Mouse (Mus musculus): ENCODE results near the gene Aipl1.

Aipl1 gene

GRCm38 (mm10) chr11:72050168-72050894 lies 13.0 kb upstream of the Aipl1 start:
- no peak for DNase-seq (ENCODE audit: low spot score)

DNA sequence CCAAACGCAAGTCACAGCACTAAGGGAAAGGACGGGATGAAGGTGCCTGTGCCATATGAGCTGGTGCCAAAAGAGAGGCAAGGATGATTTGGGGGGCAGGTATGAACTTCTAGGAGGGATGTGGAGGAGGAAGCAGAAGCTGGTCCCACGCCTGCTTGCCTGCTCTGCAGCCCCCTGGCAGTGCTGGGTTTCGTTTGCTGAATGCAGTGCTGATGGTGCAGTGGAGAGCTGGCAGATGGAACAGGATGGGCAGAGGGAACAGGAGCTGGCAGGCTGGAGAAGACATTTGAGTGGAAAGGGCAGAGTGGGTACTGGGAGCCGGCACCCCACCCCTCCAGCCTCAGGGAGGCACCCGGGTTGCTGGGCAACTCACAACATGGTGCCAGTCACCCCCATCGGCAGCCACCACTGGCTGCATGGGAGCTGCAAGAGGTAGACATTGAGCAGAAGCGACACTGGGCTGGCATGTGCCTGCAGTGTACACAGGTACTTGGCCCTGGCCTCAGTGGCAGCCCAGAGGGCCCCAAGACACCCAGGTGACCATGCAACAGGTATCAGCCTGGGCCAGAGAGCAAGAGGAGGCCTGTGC lies 12.0 kb upstream of the Aipl1 start:
- DNase-seq (ENCODE audit: low spot score), result no peak

- no peak for DNase-seq (ENCODE audit: low spot score)
These were observed 11.4 kb upstream of the Aipl1 start for GRCm38 (mm10) chr11:72048730-72049129.

DNA sequence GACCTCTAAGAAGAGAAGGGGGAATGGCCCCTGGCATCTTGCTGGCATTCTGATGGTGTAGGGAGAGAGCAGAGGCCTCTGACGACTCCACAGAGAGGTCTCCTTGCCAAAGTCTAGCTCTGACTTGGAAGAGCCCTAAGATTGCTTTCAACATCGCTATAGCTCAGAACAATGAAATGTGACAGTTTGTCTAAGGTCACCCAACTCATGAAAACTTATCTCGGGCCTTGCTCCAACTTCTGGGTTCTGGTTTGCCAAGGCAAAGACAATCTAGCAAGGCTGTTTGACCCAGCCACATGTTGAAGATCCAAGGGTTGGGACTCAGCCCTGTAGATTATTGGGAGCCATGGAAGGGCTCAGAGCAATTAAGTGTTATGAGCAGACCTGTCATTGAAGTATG lies 6.9 kb upstream of the Aipl1 start:
- no peak for DNase-seq (ENCODE audit: low spot score)

DNA sequence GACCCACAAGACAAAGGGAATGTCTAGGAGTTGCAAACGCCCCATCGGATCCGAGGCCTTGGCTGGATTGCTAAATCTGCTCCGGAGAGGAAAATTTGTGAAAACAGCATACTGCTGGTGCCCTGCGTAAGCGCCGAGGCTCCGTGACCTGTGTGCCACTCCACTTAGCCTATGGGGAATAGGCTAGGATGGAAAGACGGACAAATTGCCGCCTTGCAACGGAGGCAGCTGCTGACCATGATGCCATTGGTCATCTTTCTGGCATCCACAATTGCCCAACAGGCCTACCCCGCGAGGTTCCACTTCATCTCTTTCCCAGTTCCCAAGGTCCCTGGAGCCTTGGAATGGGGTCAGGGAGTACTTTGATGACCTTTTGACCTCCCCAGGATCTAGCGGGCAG lies 5.3 kb upstream of the Aipl1 start:
- DNase-seq (ENCODE audit: low spot score), result peak; percentile 31

GRCm38 (mm10) chr11:72041768-72042607 lies 4.7 kb upstream of the Aipl1 start, which contains the start of gene Pimreg:
Gene Pimreg, plus strand, starts transcription at chr11:72042032.
- DNase-seq (ENCODE audit: low spot score), result peak; percentile 96

GRCm38 (mm10) chr11:72041290-72041767 lies 4.0 kb upstream of the Aipl1 start:
- no peak for DNase-seq (ENCODE audit: low spot score)

- no peak for DNase-seq (ENCODE audit: low spot score)
These were observed 2.5 kb upstream of the Aipl1 start for GRCm38 (mm10) chr11:72039599-72040386.

GRCm38 (mm10) chr11:72037996-72038395 lies 687 bp upstream of the Aipl1 start:
- DNase-seq (ENCODE audit: low spot score), result peak; percentile 95

DNA sequence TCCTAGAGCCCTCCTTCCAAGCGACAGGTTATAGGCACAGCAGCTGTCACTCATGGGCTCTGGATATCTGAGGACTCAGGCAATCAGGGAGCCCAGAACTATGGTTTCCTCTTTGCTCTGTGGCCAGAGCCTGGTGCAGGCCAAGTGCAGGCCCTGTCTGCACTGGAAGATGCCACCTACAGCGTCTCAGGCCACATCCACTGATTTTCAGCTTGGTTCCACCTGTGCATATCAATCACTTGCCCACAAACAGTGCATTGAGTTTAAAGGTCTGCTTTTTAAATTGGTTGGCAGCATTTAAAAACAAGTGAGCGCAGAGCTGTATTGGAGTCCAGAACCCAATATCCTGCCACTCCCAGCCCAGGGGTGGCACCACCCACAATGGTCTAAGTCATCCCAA lies 4.7 kb downstream of the Aipl1 start:
- DNase-seq (ENCODE audit: low spot score), result no peak

- DNase-seq (ENCODE audit: low spot score), result no peak
These were observed 5.2 kb downstream of the Aipl1 start for GRCm38 (mm10) chr11:72032091-72032490.

DNA sequence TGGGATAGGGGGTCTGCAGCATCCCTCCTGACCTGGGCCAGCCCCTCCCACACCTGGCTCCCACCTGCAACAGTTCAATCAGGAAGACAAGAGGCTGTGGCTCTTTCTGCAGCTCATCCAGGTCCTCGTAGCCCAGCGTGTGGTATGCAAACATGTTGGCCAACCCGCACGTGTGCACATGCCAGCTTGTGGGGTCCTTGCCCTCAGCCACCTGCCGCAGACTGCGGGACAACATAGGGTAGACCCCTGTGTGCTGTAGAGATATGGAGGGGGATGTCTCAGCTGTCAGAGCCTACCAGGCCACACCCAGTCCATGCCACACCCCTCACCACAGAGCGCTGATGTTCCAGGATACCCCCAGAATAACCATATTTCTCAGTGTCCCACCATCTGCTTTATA lies 6.0 kb downstream of the Aipl1 start:
- no peak for DNase-seq (ENCODE audit: low spot score)

DNA sequence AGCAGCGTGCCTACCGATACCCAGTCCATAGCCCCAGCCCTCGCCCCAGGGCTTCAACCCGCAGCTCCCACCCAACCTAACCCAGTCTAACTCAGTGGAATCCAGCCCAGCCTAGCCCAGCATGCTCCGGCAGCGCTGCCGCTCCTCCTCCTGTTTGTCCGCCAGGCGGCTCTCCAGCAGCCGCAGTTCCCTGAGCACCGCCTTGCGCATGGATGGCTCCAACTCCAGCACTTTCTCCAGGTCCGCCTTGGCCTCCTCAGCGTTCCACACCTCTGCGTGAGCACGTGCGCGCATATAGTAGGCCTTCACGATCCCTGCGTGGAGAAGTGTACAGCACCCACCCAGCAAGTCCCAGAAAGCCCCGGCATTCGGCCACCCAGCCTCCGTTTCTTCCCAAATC lies 8.2 kb downstream of the Aipl1 start:
- DNase-seq (ENCODE audit: low spot score), result peak; percentile 70

GRCm38 (mm10) chr11:72027836-72028235 lies 9.5 kb downstream of the Aipl1 start:
- DNase-seq (ENCODE audit: low spot score), result no peak

DNA sequence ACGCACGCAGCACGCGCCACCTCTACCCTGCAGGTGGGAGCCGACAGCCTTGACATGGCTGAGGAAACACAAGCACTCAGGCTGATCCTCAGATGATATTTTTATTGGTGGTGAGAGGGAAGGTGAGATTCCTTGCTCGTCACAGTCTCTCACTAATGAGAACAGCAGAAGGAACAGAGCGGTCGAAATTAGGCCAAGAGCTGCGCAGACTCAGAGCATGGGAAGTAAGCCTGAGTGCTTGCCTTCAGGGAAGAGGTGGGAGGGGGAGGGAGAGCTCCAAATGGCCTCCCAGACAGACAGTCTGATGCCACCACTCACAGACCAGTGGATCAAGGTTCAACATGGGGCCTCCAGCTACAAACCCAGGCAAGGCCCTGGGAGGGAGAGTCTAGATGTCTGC lies 10.8 kb downstream of the Aipl1 start:
- no peak for DNase-seq (ENCODE audit: low spot score)

- peak; percentile 76 for DNase-seq (ENCODE audit: low spot score)
These were observed 11.5 kb downstream of the Aipl1 start for GRCm38 (mm10) chr11:72025843-72026242.

- DNase-seq (ENCODE audit: low spot score), result peak; percentile 81
These were observed 13.0 kb downstream of the Aipl1 start for GRCm38 (mm10) chr11:72024193-72024781.

DNA sequence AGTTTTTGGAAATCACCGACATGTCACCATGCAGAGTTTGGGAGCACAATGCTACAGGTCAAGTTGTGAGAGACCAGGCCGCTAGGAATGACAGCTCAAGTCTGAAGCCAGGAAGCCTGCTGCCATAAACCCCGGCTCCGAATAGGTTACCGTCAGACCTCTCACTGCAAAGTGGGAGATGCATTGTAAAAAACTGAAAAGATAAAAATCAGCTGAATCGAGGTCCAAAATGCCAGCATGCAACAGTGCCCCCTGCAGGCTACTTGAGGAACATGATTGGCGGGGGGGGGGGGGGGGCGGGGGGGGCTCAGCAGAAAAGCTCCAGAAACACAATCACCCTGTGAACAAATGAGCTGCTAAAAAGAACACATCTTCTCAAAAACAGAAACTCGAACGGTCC lies 13.7 kb downstream of the Aipl1 start:
- peak; percentile 47 for DNase-seq (ENCODE audit: low spot score)

DNA sequence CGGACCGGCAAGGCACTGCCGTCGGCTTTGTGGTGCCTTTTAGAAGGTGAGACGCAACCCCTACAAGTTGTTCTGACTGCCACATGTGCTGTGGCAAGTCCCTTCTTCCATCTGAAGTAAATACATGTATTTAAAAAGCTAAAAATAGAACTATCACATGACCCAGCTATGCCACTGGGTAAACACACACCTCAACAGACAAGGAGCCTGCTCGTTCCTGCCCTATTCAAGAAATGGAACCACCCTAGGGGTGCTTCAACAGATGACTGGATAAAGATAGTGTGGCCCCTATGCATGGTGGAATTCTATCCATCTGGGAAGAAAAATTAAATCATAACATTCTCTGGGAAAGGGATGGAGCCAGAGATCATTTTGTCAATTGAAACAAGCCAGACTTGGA lies 14.5 kb downstream of the Aipl1 start:
- DNase-seq (ENCODE audit: low spot score), result no peak

GRCm38 (mm10) chr11:72021015-72021414 lies 16.3 kb downstream of the Aipl1 start:
- DNase-seq (ENCODE audit: low spot score), result no peak

DNA sequence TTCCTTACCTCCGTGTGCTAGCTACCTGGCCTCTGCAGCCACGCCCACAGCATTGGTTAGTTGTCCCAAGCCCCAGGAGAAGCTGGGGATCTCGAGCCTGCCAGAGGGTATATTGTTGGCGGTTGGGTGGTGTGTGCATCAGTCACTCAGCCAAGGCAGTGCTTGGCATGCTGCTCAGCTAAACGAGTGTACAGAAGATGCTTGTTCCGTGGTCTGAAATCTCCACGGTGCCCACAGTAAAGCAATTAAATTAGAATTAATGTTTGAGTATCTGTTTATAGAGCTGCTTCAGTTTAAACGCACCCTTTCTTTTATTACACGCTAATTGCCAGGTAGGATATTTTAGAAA lies 20.1 kb downstream of the Aipl1 start:
- no peak for DNase-seq (ENCODE audit: low spot score)
